Mouse (Mus musculus) heart, adult 11 months (tissue): ENCODE measurements around the gene Acmsd.

Source experiments
- DNase-seq: peaks from one replicate; pipeline ENCODE4 v3.0.0; 2022

Gene Acmsd

GRCm38 (mm10) chr1:127729096-127729495, at the start of gene Acmsd:
TSS of gene Acmsd (plus strand) at chr1:127729413.
- peak; percentile 10 for DNase-seq

- DNase-seq = no peak
Measured at GRCm38 (mm10) chr1:127679498-127680133, 49.6 kb upstream of the Acmsd start, which contains the start of gene Tmem163. TSS of gene Tmem163 (minus strand) at chr1:127679548.

GRCm38 (mm10) chr1:127696533-127696932, 32.7 kb upstream of the Acmsd start:
- no peak for DNase-seq

- DNase-seq = no peak
Measured at GRCm38 (mm10) chr1:127702187-127702586, 27.0 kb upstream of the Acmsd start.

GRCm38 (mm10) chr1:127706269-127706668, 22.9 kb upstream of the Acmsd start:
- DNase-seq = peak; percentile 23

GRCm38 (mm10) chr1:127716441-127716840, 12.8 kb upstream of the Acmsd start:
- peak; percentile 88 for DNase-seq

GRCm38 (mm10) chr1:127718290-127718689, 10.9 kb upstream of the Acmsd start:
- peak; percentile 51 for DNase-seq

GRCm38 (mm10) chr1:127723596-127723995, 5.6 kb upstream of the Acmsd start:
- peak; percentile 12 for DNase-seq

- peak; percentile 65 for DNase-seq
Measured at GRCm38 (mm10) chr1:127731086-127731485, 1.9 kb downstream of the Acmsd start.

GRCm38 (mm10) chr1:127732435-127732834, 3.2 kb downstream of the Acmsd start:
- peak; percentile 43 for DNase-seq

- DNase-seq = peak; percentile 4
Measured at GRCm38 (mm10) chr1:127732841-127733240, 3.6 kb downstream of the Acmsd start.

GRCm38 (mm10) chr1:127735356-127735755, 6.1 kb downstream of the Acmsd start:
- no peak for DNase-seq

GRCm38 (mm10) chr1:127750401-127751102, 21.3 kb downstream of the Acmsd start:
- peak; percentile 48 for DNase-seq

GRCm38 (mm10) chr1:127755806-127756205, 26.6 kb downstream of the Acmsd start:
- DNase-seq = peak; percentile 45

GRCm38 (mm10) chr1:127756331-127757163, 27.3 kb downstream of the Acmsd start:
- DNase-seq = peak; percentile 75

GRCm38 (mm10) chr1:127757164-127757545, 27.9 kb downstream of the Acmsd start:
- peak; percentile 52 for DNase-seq

- peak; percentile 61 for DNase-seq
Measured at GRCm38 (mm10) chr1:127765468-127765867, 36.3 kb downstream of the Acmsd start.

- no peak for DNase-seq
Measured at GRCm38 (mm10) chr1:127766741-127767140, 37.5 kb downstream of the Acmsd start.

- peak; percentile 92 for DNase-seq
Measured at GRCm38 (mm10) chr1:127773198-127773802, 44.1 kb downstream of the Acmsd start.

GRCm38 (mm10) chr1:127773803-127774500, 44.7 kb downstream of the Acmsd start, which contains the start of gene Ccnt2:
TSS of gene Ccnt2 (plus strand) at chr1:127774164.
- peak; percentile 100 for DNase-seq

GRCm38 (mm10) chr1:127774501-127774880, 45.3 kb downstream of the Acmsd start:
- no peak for DNase-seq

GRCm38 (mm10) chr1:127775206-127775720, 46.0 kb downstream of the Acmsd start:
- DNase-seq = peak; percentile 36
